Mouse (Mus musculus) spleen, adult 2 months (tissue): ENCODE results near the gene Gm10490. TPM values are rescaled to one million over a fixed set of nuclear protein-coding genes. Genes with fewer than 3 reads are reported as not detected.
"Not testable (repeated sequence)": the region's sequence is repeated elsewhere in the genome, so short reads cannot be mapped to it uniquely, and the experiment has no call there.

ENCODE experiments used
- DNase-seq, 2 experiments: peaks; one replicate each; pipeline versions ENCODE4 v3.0.0 to v3.0.0-alpha.2; 2012 to 2021; ENCODE audit warnings: low spot score in 2 of 2, low read depth in 1 of 2
- H3K27ac ChIP-seq: fragments of 200-500 bp; 2 replicates; pipeline ENCODE4 v1.5.1; 2012; ENCODE audit warnings: low read length, inconsistent platforms; ENCODE audit not compliant: insufficient read depth
- H3K27me3 ChIP-seq: fragments of 200-500 bp; 2 replicates; pipeline ENCODE4 v1.6.1; 2012; ENCODE audit warnings: mild to moderate bottlenecking, moderate library complexity, low read length, inconsistent platforms; ENCODE audit not compliant: control insufficient read depth, insufficient read depth
- H3K36me3 ChIP-seq: fragments of 200-500 bp; 2 replicates; pipeline ENCODE4 v1.6.1; 2012; ENCODE audit warnings: mild to moderate bottlenecking, low read length, inconsistent platforms; ENCODE audit not compliant: control insufficient read depth, insufficient read depth
- H3K4me1 ChIP-seq: fragments of 200-500 bp; 2 replicates; pipeline ENCODE4 v1.6.1; 2011; ENCODE audit warnings: inconsistent platforms; ENCODE audit not compliant: control insufficient read depth, insufficient read depth, insufficient read length
- H3K4me3 ChIP-seq: fragments of 200-500 bp; 2 replicates; pipeline ENCODE4 v1.5.1; 2011; ENCODE audit warnings: mild to moderate bottlenecking, inconsistent platforms; ENCODE audit not compliant: insufficient read depth, insufficient read length; ENCODE audit errors: extremely low read depth
- CTCF ChIP-seq: fragments of 200-500 bp; IDR thresholded peaks from 2 replicates; pipeline ENCODE4 v1.5.1; 2011; ENCODE audit warnings: mild to moderate bottlenecking, inconsistent platforms; ENCODE audit not compliant: insufficient read depth, insufficient read length, insufficient replicate concordance; ENCODE audit errors: extremely low read depth
- POLR2A ChIP-seq: fragments of 200-500 bp; IDR thresholded peaks from 2 replicates; pipeline ENCODE4 v1.6.1; 2011; ENCODE audit warnings: low read depth, low read length, inconsistent platforms
- WGBS: fragments of 180-500 bp; shearing (Covaris S2); methylation state at CpG from one replicate; pipeline ENCODE4 v1.1.7; 2018; 5-methylcytosine and 5-hydroxymethylcytosine counted together
- polyA plus RNA-seq: library from polyadenylated mRNA; depleted of rRNA; stranded (reverse); fragments of >200 nt; gene quantifications from 2 replicates; pipeline ENCODE4 v1.2.3, GENCODE M21; 2012

The Gm10490 gene
- polyA plus RNA-seq, 1 experiment: not detected

- no peaks in the 10 kb centered on the region for H3K4me1 ChIP-seq
- WGBS: 92% methylated on average over 5 of the region's 5 CpGs
- H3K27me3 ChIP-seq: no peaks in the 10 kb centered on the region
- no peak overlapping the region for H3K27ac ChIP-seq
- no peak for TF ChIP-seq CTCF
- no peak for TF ChIP-seq POLR2A
- no peak for DNase-seq
- peaks cover 3% of the 10 kb centered on the region for H3K36me3 ChIP-seq
- no peak overlapping the region for H3K4me3 ChIP-seq
Measured at GRCm38 (mm10) chrX:7904441-7904840, 4.9 kb upstream of the Gm10490 start.

GRCm38 (mm10) chrX:7907735-7908134, 1.6 kb upstream of the Gm10490 start, which contains the start of gene Gm10491:
Gene Gm10491 (minus strand): TSS chrX:7907835.
- Histone ChIP-seq H3K4me1 (no peaks in the 10 kb centered on the region), H3K4me3 (no peak within 1 kb of the TSS), H3K27ac (no peak within 1 kb of the TSS), H3K27me3 (no peaks in the 10 kb centered on the region), H3K36me3 (peaks cover 3% of the 10 kb centered on the region)
- TF ChIP-seq POLR2A (no peak), CTCF (no peak)
- 87% methylated on average over 5 of the region's 5 CpGs for WGBS
- no peak for DNase-seq

GRCm38 (mm10) chrX:7910473-7910872, 1.1 kb downstream of the Gm10490 start:
- Histone ChIP-seq H3K27ac (no peak overlapping the region), H3K4me1 (no peaks in the 10 kb centered on the region), H3K36me3 (peaks cover 3% of the 10 kb centered on the region), H3K27me3 (no peaks in the 10 kb centered on the region), H3K4me3 (no peak overlapping the region)
- no peak for DNase-seq
- TF ChIP-seq POLR2A (no peak), CTCF (no peak)
- 74% methylated on average over 6 of the region's 6 CpGs for WGBS

GRCm38 (mm10) chrX:7915669-7916068, 6.3 kb downstream of the Gm10490 start:
- not testable (repeated sequence) for H3K27ac ChIP-seq, H3K4me1 ChIP-seq, H3K4me3 ChIP-seq, H3K27me3 ChIP-seq, H3K36me3 ChIP-seq
- peak in 1 of 2 experiments; percentile 13 for DNase-seq
- WGBS: 22% methylated on average over 3 of the region's 3 CpGs

GRCm38 (mm10) chrX:7917960-7918359, 8.6 kb downstream of the Gm10490 start:
- not testable (repeated sequence) for H3K27me3 ChIP-seq, H3K27ac ChIP-seq, H3K36me3 ChIP-seq, H3K4me3 ChIP-seq, H3K4me1 ChIP-seq, DNase-seq
- WGBS: 67% methylated on average over 6 of the region's 6 CpGs

GRCm38 (mm10) chrX:7919601-7920383, 10.4 kb downstream of the Gm10490 start, which contains the start of gene Pcsk1n:
Gene Pcsk1n (plus strand): TSS chrX:7919822.
- TF ChIP-seq CTCF (no peak), POLR2A (no peak)
- H3K27ac ChIP-seq: no peak within 1 kb of the TSS
- no peak within 1 kb of the TSS for H3K4me3 ChIP-seq
- no peaks in the 10 kb centered on the region; the same call in 1 of the 2 replicates for H3K4me1 ChIP-seq
- DNase-seq: no peak
- H3K27me3 ChIP-seq: peaks cover 4% of the 10 kb centered on the region
- no peaks in the 10 kb centered on the region for H3K36me3 ChIP-seq
- 28% methylated on average over 39 of the region's 40 CpGs for WGBS

- 27% methylated on average over 48 of the region's 48 CpGs for WGBS
- Histone ChIP-seq H3K36me3 (no peaks in the 10 kb centered on the region), H3K4me3 (no peak overlapping the region), H3K4me1 (no peaks in the 10 kb centered on the region; the same call in 1 of the 2 replicates), H3K27ac (no peak overlapping the region), H3K27me3 (peaks cover 4% of the 10 kb centered on the region)
- no peak for DNase-seq
- TF ChIP-seq CTCF (no peak), POLR2A (no peak)
Measured at GRCm38 (mm10) chrX:7922032-7922431, 12.7 kb downstream of the Gm10490 start.
